Mouse (Mus musculus) E14TG2a.4 (cell line): ENCODE measurements around the gene Lyz1.
"Not testable (repeated sequence)": the region's sequence is repeated elsewhere in the genome, so short reads cannot be mapped to it uniquely, and the experiment has no call there.

ENCODE experiments used
- H3K27me3 ChIP-seq: 2 replicates; pipeline ENCODE4 v1.6.1; 2014; ENCODE audit warnings: low read length, control low read depth; ENCODE audit not compliant: insufficient read depth
- H3K36me3 ChIP-seq: 2 replicates; pipeline ENCODE4 v1.6.1; 2014; ENCODE audit warnings: low read length, control low read depth; ENCODE audit not compliant: insufficient read depth
- H3K4me1 ChIP-seq: replicated peaks from 2 replicates; pipeline ENCODE4 v1.6.1; 2014; ENCODE audit warnings: low read depth, low read length, control low read depth
- H3K4me3 ChIP-seq: replicated peaks from 2 replicates; pipeline ENCODE4 v1.5.1; 2014; ENCODE audit warnings: mild to moderate bottlenecking, low read length
- H3K9me3 ChIP-seq: 2 replicates; pipeline ENCODE4 v1.6.1; 2014; ENCODE audit warnings: low read length, control low read depth
- CTCF ChIP-seq: conservative IDR thresholded peaks from 2 replicates; pipeline ENCODE4 v1.5.1; 2014; ENCODE audit warnings: low read length
- NANOG ChIP-seq: IDR thresholded peaks from 2 replicates; pipeline ENCODE4 v1.6.1; 2014; ENCODE audit warnings: borderline replicate concordance, low read length, mixed read lengths
- POU5F1 ChIP-seq: IDR thresholded peaks from 2 replicates; pipeline ENCODE4 v1.6.1; 2014; ENCODE audit warnings: low read length, borderline replicate concordance

Lyz1 gene

GRCm38 (mm10) chr10:117290046-117290870 lies 2.4 kb downstream of the Lyz1 start:
- Histone ChIP-seq H3K36me3 (no peaks in the 10 kb centered on the region), H3K4me1 (no peaks in the 10 kb centered on the region), H3K9me3 (peaks cover 9% of the 10 kb centered on the region; the same call in 1 of the 2 replicates), H3K27me3 (no peaks in the 10 kb centered on the region), H3K4me3 (no peak overlapping the region)
- TF ChIP-seq NANOG (no peak), POU5F1 (no peak), CTCF (no peak)

DNA sequence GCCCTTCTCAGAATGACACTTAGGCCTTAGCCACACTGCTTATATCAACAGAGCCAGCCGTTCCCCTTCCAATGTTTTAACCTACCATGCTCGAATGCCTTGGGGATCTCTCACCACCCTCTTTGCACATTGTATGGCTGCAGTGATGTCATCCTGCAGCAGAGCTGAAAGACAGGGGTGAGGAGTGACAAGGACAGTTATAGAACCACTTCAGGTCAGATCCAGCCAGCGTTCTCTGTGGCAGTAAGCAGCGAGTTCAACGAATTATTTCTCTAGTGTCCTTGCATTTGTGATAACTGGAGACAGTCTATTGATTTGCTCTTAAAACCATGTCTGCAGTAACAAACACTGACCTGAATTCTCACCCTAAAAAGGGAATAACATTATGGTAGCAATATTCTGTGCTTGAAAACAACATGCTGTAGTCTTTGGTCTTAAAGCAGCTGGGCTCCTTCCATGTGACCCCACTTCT lies 3.6 kb downstream of the Lyz1 start:
- H3K4me3 ChIP-seq: not testable (repeated sequence)

DNA sequence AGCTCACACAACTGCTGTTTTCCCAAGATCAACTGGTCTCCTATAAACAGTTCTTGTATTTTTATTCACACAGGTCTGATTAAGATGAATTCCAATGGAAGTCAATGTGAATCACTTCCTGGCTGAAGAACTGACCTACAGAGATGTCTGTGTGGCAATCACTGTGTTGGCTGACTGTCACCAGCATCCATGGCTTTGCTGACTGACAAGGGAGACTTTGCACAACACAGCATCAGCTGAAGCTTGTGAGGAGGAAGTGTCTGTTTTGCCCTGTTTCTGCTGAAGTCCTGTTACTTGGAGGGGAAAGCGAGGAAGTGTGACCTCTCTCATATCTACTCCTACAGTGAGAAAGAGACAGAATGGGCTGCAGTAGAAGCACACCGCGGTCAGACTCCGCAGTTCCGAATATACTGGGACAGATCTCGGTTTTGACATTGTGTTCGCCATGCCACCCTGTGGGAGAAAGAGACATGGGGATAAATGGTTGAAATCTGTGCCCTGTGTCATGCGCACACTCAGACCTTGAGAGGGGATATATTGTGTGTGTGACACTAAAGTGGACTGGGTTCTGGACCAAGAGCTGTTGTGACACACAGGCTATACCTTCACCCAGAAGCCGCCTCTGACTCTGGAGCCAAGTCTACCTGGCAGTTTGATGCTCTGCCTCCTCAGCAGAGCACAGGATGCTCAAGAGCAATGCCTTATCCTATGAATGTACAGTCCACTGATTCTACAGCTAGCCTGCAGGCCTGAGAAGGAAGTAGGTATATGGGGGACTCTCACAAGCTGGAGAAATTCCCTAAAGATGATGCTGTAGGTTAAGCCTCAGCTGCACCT lies 4.3 kb downstream of the Lyz1 start:
- Histone ChIP-seq H3K4me3 (no peak overlapping the region), H3K36me3 (no peaks in the 10 kb centered on the region), H3K9me3 (peaks cover 9% of the 10 kb centered on the region; the same call in 1 of the 2 replicates), H3K27me3 (0 out of 2 replicates have a peak, but pooled peaks cover 3% of the 10 kb centered on the region), H3K4me1 (no peaks in the 10 kb centered on the region)
- TF ChIP-seq NANOG: no peak
- TF ChIP-seq CTCF: no peak
- TF ChIP-seq POU5F1: no peak

More for the DNA sequence above, 3.6 kb downstream of the Lyz1 start:
- H3K9me3 ChIP-seq, H3K36me3 ChIP-seq, H3K27me3 ChIP-seq, H3K4me1 ChIP-seq: not testable (repeated sequence)

DNA sequence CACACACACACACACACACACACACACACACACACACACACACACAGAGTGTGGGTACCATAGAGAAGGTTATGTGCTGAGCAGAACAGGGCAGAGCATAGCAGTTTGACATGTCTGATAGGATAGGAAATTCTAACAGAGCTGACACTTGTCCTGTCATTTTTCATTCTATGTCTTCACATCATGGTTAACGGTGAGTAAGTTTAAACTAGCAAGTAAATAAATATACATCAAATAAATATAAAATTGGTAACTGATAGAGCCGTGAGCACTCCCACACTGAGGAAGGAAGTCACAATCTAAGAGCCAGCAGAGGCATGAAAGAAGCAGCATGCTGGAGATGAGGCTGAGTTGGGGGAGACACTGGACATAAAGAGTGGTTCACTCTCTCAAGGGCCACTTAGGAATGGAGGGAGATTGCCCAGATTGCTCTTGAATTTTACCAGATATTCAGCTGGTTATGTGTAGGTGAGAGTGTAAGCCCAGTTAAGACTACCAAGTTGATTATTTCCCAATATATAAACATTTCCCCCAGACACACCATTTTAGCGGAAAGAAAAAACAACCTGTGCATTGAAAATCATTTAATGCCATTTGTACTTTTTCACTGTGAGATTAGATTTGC lies 5.3 kb downstream of the Lyz1 start:
- H3K9me3 ChIP-seq: peaks cover 9% of the 10 kb centered on the region; the same call in 1 of the 2 replicates
- TF ChIP-seq POU5F1 (no peak), CTCF (no peak), NANOG (no peak)
- no peaks in the 10 kb centered on the region for H3K36me3 ChIP-seq
- H3K4me1 ChIP-seq: no peaks in the 10 kb centered on the region
- H3K4me3 ChIP-seq: no peak overlapping the region
- H3K27me3 ChIP-seq: peaks cover 3% of the 10 kb centered on the region; the same call in 1 of the 2 replicates

DNA sequence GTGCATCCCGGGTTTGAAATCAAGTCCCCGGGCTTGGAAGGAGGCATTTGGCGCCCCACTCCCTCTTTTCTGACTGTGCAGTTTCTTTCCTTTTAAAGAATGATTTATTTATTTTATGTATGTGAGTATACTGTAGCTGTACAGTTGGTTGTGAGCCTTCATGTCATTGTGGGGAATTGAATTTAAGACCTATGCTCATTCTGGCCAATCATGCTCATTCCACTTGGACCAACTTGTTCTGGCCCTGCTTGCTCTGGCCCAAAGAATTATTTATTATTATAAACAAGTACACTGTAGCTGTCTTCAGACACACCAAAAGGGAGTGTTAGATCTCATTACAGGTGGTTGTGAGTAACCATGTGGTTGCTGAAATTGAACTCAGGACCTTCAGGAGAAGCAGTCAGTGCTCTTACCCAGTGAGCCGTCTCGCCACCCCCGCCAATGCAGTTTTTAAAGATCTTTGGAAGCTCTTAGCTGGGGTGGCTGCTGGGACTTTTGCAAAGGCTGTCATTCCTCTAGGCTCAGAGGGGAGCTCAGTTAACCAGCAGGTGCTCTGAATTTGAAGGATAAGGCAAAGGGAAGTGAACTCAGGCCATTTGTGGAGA lies 6.2 kb downstream of the Lyz1 start:
- H3K4me1 ChIP-seq: no peaks in the 10 kb centered on the region
- no peaks in the 10 kb centered on the region for H3K36me3 ChIP-seq
- H3K4me3 ChIP-seq: no peak overlapping the region
- TF ChIP-seq NANOG: no peak
- no peak for TF ChIP-seq POU5F1
- TF ChIP-seq CTCF: no peak
- peaks cover 9% of the 10 kb centered on the region; the same call in 1 of the 2 replicates for H3K9me3 ChIP-seq
- peaks cover 8% of the 10 kb centered on the region; the same call in 1 of the 2 replicates for H3K27me3 ChIP-seq

GRCm38 (mm10) chr10:117285584-117285983 lies 7.1 kb downstream of the Lyz1 start:
- not testable (repeated sequence) for H3K4me3 ChIP-seq, H3K9me3 ChIP-seq

GRCm38 (mm10) chr10:117284578-117285520 lies 7.8 kb downstream of the Lyz1 start:
- peaks cover 9% of the 10 kb centered on the region; the same call in 1 of the 2 replicates for H3K9me3 ChIP-seq
- no peak overlapping the region for H3K4me3 ChIP-seq
- H3K36me3 ChIP-seq: no peaks in the 10 kb centered on the region
- no peaks in the 10 kb centered on the region for H3K4me1 ChIP-seq
- peaks cover 8% of the 10 kb centered on the region; the same call in 1 of the 2 replicates for H3K27me3 ChIP-seq
- TF ChIP-seq NANOG: no peak
- no peak for TF ChIP-seq POU5F1
- no peak for TF ChIP-seq CTCF

More at GRCm38 (mm10) chr10:117285584-117285983, 7.1 kb downstream of the Lyz1 start:
- not testable (repeated sequence) for H3K4me1 ChIP-seq, H3K36me3 ChIP-seq, H3K27me3 ChIP-seq
